Mouse (Mus musculus): Measurements from ENCODE around the gene Tspo. TPM values are rescaled to one million over a fixed set of nuclear protein-coding genes. Genes with fewer than 3 reads are reported as not detected.

Gene Tspo
- polyA plus RNA-seq, 1 experiment from 2014 or later = 22.0 TPM

DNA sequence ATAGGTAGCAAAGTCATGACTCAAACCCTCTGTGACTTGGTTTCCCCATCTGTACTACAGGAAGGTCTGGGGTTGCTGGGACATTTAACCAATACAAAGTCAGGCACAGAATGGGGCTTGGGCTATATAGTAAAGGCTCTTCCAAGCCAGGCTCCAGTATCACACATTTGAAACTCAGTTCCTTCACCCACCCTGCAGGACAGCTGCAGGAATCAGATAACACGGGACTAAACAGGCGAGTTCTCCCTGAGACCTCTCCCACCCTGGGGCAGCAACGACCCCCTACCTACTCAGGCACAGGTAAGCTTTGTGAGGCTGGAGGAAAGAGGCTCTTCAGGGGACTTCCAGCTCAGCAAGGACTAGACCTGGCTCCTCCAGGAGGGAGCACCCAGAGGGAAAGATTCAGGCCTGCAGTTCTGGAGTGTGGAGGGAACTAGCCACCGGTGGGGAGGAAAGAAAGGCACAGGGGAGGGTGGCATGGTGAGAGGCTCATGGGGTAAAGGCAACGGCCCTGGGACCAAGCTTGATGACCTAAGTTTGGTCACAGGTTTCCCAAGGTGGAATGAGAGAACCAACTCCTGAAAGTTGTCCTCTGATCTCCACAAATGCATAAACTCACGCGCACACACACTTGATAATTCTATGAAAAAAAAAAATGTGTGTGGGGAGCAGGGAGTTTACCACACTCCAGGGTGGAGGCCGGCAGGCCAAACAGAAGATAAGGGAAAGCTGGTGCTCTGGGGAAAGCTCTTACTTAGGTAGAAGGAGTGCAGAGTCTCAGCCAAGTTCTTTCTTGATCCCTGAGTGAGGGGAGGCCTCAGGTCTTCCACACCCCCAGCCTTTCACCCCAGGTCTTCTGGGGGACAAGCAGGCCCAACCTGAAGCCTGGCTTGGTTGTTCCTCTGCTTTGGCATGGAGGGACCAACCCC, 29.1 kb downstream of the Tspo start:
- H3K27ac ChIP-seq (replicated peaks) = no peak overlapping the region
- H3K4me1 ChIP-seq = peaks cover 21% of the 10 kb centered on the region
- no peak overlapping the region for H3K4me3 ChIP-seq
- peak overlapping the region; percentile 88; the same call in 1 of the 2 replicates for H3K4me2 ChIP-seq (replicated peaks)
- 84% methylated on average over 8 of the region's 8 CpGs for WGBS
- no peaks in the 10 kb centered on the region for H3K27me3 ChIP-seq
- H3K36me3 ChIP-seq = peaks cover 23% of the 10 kb centered on the region
- H3K9ac ChIP-seq (replicated peaks) = peak overlapping the region; percentile 85
- no peak for ATAC-seq (ENCODE audit: low FRiP score, low read depth)
- no peaks in the 10 kb centered on the region for H3K9me3 ChIP-seq

DNA sequence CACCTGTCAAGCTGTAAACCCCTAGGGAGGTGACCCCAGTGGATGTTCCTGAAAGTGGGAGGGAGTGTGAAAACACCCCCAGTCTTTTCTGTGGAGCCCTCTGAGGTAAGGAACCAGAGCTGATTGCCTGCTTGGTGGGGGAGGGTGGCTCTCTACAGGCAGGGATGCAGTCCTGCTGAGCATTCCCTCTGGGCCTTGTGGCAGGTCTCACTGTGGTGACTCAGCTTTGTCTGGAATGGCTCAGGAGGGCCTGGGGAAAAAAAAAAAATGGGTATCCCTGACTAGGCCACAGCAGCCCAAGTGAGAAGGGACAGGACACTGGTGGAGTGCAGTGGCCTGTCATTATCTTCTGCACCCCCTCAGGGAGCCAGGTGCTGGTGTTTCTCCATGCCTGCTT, 29.8 kb downstream of the Tspo start:
- Histone ChIP-seq H3K4me1 (peaks cover 21% of the 10 kb centered on the region), H3K27ac (replicated peaks) (no peak overlapping the region), H3K27me3 (no peaks in the 10 kb centered on the region), H3K4me2 (replicated peaks) (peak overlapping the region; percentile 88), H3K9me3 (no peaks in the 10 kb centered on the region), H3K9ac (replicated peaks) (peak overlapping the region; percentile 85), H3K36me3 (peaks cover 18% of the 10 kb centered on the region), H3K4me3 (peak overlapping the region; percentile 86)
- ATAC-seq (ENCODE audit: low FRiP score, low read depth) = no peak

DNA sequence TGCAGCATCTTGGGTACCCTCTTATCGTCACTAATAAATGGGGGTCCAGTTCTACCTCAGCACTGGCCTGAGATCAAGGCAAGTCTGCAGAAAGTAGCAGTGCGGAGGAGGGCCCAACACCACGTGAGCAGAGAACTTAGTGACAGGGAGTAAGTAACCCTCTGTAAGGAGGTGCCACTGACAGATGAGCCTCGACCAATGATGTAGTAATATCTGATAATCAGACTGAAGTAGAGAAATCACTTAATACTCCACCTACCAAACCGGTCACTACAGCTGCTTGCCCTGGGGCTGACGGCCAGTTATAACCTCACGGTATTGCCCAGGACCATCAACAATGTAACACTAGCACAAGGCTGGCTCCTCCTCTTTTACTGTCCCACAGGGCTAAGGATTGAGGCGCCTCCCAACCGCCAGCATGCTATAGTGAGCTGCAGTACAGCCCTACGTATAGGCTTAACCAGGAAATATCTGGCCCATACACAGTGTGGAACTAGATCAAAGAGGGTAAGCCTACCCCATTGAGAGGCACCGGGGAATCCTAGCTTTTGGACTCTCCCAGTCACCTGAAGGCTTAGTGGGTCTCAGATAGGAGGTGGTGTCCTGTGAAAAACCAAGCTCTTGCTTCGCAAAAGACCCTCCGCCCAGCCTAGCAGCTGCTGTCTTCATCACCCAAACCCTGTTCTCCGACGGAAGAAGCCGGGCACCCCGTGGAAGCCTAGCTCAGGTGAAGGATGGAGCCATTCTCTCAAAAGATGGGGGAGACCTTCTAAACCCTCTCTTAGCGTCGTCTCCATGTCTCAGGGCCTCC, 30.5 kb downstream of the Tspo start:
- Histone ChIP-seq H3K27ac (replicated peaks) (0 out of 2 replicates have a peak overlapping the region, but pooled peaks have one; percentile 76), H3K4me3 (peak overlapping the region; percentile 86), H3K4me2 (replicated peaks) (peak overlapping the region; percentile 88), H3K36me3 (peaks cover 12% of the 10 kb centered on the region; the same call in 1 of the 2 replicates), H3K9me3 (no peaks in the 10 kb centered on the region), H3K27me3 (no peaks in the 10 kb centered on the region), H3K9ac (replicated peaks) (peak overlapping the region; percentile 85), H3K4me1 (peaks cover 21% of the 10 kb centered on the region)
- ATAC-seq (ENCODE audit: low FRiP score, low read depth) = peak; percentile 62
- WGBS = 11% methylated on average over 19 of the region's 19 CpGs

DNA sequence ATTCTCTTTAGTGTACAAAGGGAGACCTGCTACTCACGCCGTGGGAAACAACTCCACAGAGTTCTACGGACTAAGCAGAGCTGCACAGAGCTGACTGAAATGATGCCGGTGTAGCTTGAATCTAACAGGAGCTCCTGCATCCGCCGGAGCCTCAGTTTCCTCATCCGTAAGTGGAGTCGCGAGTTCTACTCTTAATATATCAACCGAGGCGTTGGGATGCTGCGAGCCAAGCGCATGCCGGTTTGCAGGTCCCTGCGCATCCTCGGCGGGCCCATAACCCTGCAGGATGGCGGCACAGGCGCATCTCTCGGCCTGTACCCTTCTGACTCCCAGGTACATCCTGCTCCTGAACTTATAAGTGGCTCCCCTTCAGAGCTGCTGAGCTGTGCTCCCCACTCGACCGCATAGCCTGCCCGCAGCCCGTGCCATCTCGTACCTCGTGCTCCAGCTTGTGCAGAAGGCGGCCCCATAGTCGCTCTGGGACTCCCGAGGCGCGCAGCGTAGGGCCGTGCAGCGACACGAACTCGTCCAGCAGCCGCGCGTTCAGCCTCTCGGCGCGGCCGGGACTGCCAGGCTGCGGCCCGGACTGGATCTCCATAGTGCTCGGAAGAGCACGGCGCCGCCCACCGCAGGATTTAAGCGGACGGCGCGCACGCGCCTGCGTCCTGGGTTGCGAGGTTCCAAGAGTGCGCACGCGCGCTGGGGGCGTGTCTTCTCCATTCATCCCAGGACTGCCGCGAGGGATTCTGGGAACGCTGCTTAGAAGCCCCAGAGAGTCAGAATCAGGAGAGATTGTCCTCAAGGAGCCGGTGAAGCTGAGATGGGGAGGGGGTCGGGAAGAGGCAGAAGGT, 31.3 kb downstream of the Tspo start, which contains the start of gene Ttll12:
Ttll12 (minus strand) TSS at position 645 of the 851 bp plus-strand sequence.
- Histone ChIP-seq H3K27me3 (no peaks in the 10 kb centered on the region), H3K27ac (replicated peaks) (peak within 1 kb of the TSS; percentile 76), H3K9ac (replicated peaks) (peak within 1 kb of the TSS; percentile 85), H3K4me3 (peak within 1 kb of the TSS; percentile 86), H3K4me1 (peaks cover 21% of the 10 kb centered on the region), H3K9me3 (no peaks in the 10 kb centered on the region), H3K4me2 (replicated peaks) (peak within 1 kb of the TSS; percentile 88), H3K36me3 (peaks cover 12% of the 10 kb centered on the region; the same call in 1 of the 2 replicates)
- WGBS = under 1% methylated on average over 68 of the region's 68 CpGs
- ATAC-seq (ENCODE audit: low FRiP score, low read depth) = peak; percentile 93

DNA sequence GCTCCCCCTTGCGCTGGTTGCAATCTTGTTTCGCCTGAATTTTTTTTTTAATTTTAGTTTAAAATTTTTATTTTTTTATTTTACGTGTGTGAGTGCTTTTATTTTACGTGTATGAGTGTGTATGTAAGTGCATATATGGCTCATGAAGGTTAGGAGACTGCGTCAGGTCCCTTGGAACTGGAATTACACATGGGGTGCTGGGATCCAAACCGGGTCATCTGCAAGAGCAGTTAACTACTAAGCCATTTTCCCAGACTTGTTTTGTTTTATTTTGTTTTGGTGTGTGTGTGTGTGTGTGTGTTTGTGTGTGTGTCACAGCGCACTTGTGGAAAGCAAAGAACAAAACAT, 31.9 kb downstream of the Tspo start:
- Histone ChIP-seq H3K27me3 (no peaks in the 10 kb centered on the region), H3K4me3 (peak overlapping the region; percentile 86), H3K9ac (replicated peaks) (0 out of 2 replicates have a peak overlapping the region, but pooled peaks have one; percentile 85), H3K9me3 (no peaks in the 10 kb centered on the region), H3K4me2 (replicated peaks) (peak overlapping the region; percentile 88), H3K4me1 (peaks cover 21% of the 10 kb centered on the region), H3K36me3 (0 out of 2 replicates have a peak, but pooled peaks cover 7% of the 10 kb centered on the region), H3K27ac (replicated peaks) (no peak overlapping the region)
- ATAC-seq (ENCODE audit: low FRiP score, low read depth) = peak; percentile 36; the same call in 1 of the 2 replicates
- WGBS = 45% methylated on average over 7 of the region's 7 CpGs

DNA sequence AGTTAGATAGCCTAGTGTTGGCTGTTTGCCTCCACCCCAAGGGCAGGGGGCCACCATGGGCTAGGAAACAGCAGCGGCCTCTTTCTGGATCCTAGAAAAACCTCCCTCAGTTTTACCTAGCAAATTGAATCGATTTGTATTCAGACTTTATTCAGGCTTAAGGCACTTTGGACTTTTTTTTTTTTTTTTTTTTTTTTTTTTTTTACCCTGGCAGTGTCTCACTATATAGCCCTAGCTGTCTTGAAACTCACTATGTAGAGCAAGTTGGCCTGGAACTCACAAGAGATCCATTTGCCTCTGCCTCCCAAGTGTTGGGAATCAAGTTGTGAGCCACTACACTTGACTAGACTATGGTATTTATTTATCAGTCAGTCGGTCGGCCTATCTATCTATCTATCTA, 33.4 kb downstream of the Tspo start:
- ATAC-seq (ENCODE audit: low FRiP score, low read depth) = no peak
- no peak overlapping the region for H3K4me3 ChIP-seq
- no peak overlapping the region for H3K4me2 ChIP-seq (replicated peaks)
- H3K9me3 ChIP-seq = no peaks in the 10 kb centered on the region
- H3K27ac ChIP-seq (replicated peaks) = no peak overlapping the region
- WGBS = 90% methylated on average over 4 of the region's 4 CpGs
- H3K4me1 ChIP-seq = peaks cover 21% of the 10 kb centered on the region
- H3K27me3 ChIP-seq = no peaks in the 10 kb centered on the region
- H3K9ac ChIP-seq (replicated peaks) = no peak overlapping the region
- no peaks in the 10 kb centered on the region for H3K36me3 ChIP-seq

DNA sequence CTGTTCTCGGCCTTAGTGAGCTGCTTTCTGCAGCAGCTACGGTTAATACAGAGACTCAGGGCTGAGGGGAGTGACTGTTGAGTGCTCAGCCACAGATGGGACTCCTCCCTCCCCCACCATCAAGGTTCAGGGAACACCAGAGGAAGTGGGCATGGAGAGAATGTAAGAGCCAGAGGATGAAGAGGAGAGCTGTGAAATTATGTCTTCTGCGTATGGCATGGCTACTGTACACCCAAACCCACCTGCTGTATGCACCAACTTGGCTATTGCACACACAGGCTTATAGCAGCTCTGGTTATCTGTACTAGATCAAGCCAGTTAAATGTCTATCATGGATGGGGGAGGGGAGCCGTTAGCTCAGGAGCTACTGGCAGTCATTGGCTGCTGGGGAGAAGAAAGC, 37.8 kb downstream of the Tspo start:
- 79% methylated on average over 4 of the region's 4 CpGs for WGBS
- Histone ChIP-seq H3K9ac (replicated peaks) (no peak overlapping the region), H3K36me3 (no peaks in the 10 kb centered on the region), H3K9me3 (no peaks in the 10 kb centered on the region), H3K27me3 (no peaks in the 10 kb centered on the region), H3K27ac (replicated peaks) (no peak overlapping the region), H3K4me1 (no peaks in the 10 kb centered on the region), H3K4me3 (no peak overlapping the region), H3K4me2 (replicated peaks) (no peak overlapping the region)
- ATAC-seq (ENCODE audit: low FRiP score, low read depth) = no peak

DNA sequence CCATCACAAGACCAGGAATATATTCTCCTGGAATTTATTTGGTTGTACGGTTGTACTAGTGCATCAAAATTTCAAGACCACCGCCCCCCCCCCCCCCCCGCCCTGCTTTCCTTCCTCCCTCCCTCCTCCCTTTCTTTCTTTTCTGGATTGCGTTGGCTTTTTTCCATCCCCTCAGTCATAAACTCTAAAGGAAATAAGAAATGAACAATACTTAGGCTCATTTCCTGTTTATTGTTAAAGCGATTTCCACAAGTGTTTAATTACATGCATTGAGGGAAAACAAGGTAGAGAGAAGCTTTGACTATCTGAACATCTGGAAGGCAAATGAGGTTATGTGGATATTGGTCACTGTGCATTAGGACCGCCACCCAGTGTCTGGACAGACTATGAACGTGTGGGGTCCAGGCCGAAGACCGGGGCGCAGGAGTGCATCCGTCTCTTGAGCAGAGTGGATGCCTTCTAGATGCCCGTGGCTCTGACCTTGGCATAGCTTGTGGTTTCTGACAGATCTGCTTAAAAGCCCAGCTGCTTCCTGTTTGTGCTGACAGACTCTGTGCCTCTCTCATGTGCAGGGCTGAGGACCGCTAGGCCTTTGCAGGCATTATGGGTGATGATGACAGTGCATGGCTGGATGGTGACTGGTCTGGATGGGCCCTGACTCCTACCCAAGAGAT, 39.1 kb downstream of the Tspo start:
- Histone ChIP-seq H3K9ac (replicated peaks) (no peak overlapping the region), H3K27me3 (no peaks in the 10 kb centered on the region), H3K4me3 (no peak overlapping the region), H3K9me3 (no peaks in the 10 kb centered on the region), H3K4me1 (no peaks in the 10 kb centered on the region), H3K4me2 (replicated peaks) (no peak overlapping the region), H3K36me3 (no peaks in the 10 kb centered on the region), H3K27ac (replicated peaks) (no peak overlapping the region)
- ATAC-seq (ENCODE audit: low FRiP score, low read depth) = no peak
- 90% methylated on average over 13 of the region's 13 CpGs for WGBS

DNA sequence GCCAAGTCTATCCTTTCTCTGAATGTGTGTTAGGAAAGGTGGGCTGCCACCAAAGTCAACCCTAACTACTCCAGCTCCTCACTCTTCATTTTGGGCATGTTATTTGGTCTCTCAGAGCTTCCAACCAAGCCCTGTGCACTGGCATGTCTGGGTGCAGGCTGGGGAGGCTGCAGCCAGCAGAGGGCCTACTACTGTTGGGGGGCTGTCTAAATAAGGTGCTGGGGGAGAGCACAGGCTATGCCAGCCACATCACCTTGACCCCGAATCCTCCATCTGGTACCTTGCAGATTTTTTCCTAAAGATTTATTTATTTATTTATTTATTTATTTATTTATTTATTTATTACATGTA, 39.6 kb downstream of the Tspo start:
- no peak for ATAC-seq (ENCODE audit: low FRiP score, low read depth)
- 88% methylated on average over 1 of the region's 1 CpGs for WGBS
- H3K4me3 ChIP-seq = no peak overlapping the region
- H3K4me1 ChIP-seq = no peaks in the 10 kb centered on the region
- H3K27me3 ChIP-seq = no peaks in the 10 kb centered on the region
- no peak overlapping the region for H3K9ac ChIP-seq (replicated peaks)
- no peak overlapping the region for H3K27ac ChIP-seq (replicated peaks)
- no peaks in the 10 kb centered on the region for H3K9me3 ChIP-seq
- H3K36me3 ChIP-seq = no peaks in the 10 kb centered on the region
- no peak overlapping the region for H3K4me2 ChIP-seq (replicated peaks)

DNA sequence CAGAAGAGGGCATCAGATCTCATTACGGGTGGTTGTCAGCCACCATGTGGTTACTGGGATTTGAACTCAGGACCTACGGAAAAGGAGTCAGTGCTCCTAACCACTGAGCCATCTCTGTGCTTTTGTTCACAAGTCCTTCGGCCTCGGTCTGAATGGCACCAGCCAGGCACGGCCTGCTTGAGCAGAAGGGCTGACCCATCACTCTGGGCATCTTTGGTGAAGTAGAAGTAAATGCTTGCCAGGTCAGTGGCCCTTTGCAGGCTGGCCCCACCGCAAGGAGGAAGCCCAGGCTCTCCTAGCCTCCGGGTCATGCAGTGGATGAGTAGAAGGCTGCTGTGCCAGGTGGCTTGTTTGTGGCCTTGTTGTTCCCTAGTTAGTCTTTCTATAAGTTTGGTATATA, 40.0 kb downstream of the Tspo start:
- no peaks in the 10 kb centered on the region for H3K9me3 ChIP-seq
- no peaks in the 10 kb centered on the region; the same call in 1 of the 2 replicates for H3K36me3 ChIP-seq
- no peaks in the 10 kb centered on the region for H3K27me3 ChIP-seq
- H3K4me1 ChIP-seq = no peaks in the 10 kb centered on the region
- H3K9ac ChIP-seq (replicated peaks) = no peak overlapping the region
- no peak overlapping the region for H3K27ac ChIP-seq (replicated peaks)
- no peak for ATAC-seq (ENCODE audit: low FRiP score, low read depth)
- H3K4me3 ChIP-seq = no peak overlapping the region
- 92% methylated on average over 7 of the region's 7 CpGs for WGBS
- H3K4me2 ChIP-seq (replicated peaks) = no peak overlapping the region

DNA sequence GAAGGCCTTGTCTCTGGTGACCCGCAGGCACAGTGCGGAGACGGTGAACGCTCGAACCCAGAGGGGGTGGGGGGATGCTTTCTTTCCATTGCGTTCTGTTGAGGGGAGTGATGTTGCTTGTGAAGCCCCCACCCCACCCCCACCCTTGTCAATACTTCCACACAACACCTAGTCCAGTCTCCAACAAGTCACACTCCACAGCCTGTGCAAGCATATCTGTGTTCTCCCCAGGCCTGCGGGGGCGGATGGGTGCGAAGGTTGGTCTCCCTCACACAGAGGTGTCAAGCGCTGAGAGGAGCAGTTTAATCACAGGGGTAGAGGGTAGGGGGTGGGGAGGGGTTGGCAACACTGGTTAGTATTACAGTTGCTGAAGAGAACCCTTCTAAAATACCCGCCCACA, 42.8 kb downstream of the Tspo start:
- Histone ChIP-seq H3K27ac (replicated peaks) (no peak overlapping the region), H3K4me3 (no peak overlapping the region), H3K36me3 (peaks cover 7% of the 10 kb centered on the region; the same call in 1 of the 2 replicates), H3K9ac (replicated peaks) (no peak overlapping the region), H3K9me3 (no peaks in the 10 kb centered on the region), H3K27me3 (no peaks in the 10 kb centered on the region), H3K4me1 (no peaks in the 10 kb centered on the region), H3K4me2 (replicated peaks) (no peak overlapping the region)
- 95% methylated on average over 11 of the region's 11 CpGs for WGBS
- no peak for ATAC-seq (ENCODE audit: low FRiP score, low read depth)

Data from midbrain, embryonic 12.5 days (tissue).